Mouse (Mus musculus) C2C12 (cell line): ENCODE data around the gene Theg.

Experiments used
- MYOD1 ChIP-seq: IDR thresholded peaks from one replicate; pipeline ENCODE4 v1.6.1; 2011; ENCODE audit warnings: low read depth; ENCODE audit not compliant: control insufficient read depth, insufficient read length
- USF1 ChIP-seq: IDR thresholded peaks from one replicate; pipeline ENCODE4 v1.6.1; 2011; ENCODE audit warnings: low read depth, mild to moderate bottlenecking, control low read depth, moderate library complexity

- no peak for TF ChIP-seq USF1
- TF ChIP-seq MYOD1 = no peak
Observed at GRCm38 (mm10) chr10:79585723-79586122, 1.4 kb downstream of the Theg start.
